Mouse (Mus musculus) right cerebral cortex, postnatal 4 days (tissue): ENCODE measurements around the gene Skiv2l.
"Not testable (repeated sequence)": the region's sequence is repeated elsewhere in the genome, so short reads cannot be mapped to it uniquely, and the experiment has no call there.

ENCODE experiments used
- DNase-seq: peaks from one replicate; pipeline ENCODE4 v3.0.0-alpha.2; 2022

Skiv2l gene

DNA sequence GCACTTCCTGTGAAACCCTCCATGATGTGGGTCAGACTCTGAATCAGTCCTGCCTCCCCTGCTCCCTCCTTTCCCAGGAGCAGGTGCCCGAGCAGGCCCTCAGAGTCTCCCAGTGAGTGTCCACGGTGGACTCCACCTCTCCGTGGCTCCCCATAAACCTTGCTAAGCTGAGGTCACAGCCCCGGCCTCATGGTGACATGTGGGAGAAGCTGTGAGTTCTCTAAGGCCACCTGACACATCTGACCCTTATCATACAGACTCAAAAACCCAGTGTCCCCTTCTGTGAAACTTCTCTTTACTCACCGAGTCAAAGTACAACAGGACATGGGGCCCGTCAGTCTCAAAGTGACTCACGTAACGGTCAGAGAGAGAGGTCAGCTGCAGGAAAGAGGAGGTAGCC lies 39.2 kb downstream of the Skiv2l start:
- not testable (repeated sequence) for DNase-seq

DNA sequence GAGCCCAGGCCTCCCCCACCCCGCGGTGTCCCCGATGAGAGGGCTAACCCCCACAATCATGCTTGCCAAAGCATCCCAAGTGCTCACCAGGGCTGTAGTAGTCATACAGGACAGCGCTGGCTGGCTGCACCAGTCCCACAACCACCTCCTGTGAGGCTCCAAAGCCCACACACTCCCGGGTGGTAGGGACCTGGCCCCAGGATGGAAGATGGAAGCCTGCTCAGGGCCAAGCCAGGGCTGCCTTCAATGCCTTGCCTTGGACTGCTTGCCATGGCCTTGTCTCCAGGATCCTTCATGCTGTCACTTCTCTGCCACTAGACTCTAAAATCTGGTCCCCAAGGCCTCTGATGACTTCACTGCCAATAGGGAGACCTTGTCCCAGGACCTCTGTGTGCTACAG lies 39.6 kb downstream of the Skiv2l start:
- DNase-seq, result not testable (repeated sequence)

DNA sequence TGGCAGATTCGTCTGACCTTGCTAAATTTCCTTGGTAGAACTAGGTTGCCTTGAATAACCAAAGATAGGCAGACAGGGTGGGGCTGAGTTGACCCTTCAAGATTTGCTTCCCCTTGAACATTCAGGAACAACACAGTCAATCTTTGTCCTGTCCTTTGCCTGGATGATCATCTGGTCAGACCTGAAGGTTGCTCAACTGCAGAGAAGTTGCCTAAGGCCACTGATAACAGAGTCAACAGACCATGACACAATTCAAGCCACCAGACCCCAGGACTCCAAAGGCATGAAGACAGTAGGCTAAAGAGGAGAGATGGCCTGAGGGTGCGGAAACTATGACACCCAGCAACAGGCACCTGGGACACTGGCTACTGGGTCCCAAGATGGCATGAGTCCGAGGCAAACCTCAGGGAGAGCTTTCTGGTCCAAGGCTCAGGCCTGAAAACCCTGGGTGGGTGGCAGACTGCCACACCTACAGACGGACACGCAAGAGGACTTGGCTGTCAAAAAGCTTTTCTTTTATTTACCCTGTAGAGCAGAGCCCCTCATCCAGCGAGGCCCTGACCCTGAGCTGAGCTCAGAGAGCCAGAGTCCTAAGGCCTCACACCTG lies 41.3 kb downstream of the Skiv2l start:
- DNase-seq, result no peak

DNA sequence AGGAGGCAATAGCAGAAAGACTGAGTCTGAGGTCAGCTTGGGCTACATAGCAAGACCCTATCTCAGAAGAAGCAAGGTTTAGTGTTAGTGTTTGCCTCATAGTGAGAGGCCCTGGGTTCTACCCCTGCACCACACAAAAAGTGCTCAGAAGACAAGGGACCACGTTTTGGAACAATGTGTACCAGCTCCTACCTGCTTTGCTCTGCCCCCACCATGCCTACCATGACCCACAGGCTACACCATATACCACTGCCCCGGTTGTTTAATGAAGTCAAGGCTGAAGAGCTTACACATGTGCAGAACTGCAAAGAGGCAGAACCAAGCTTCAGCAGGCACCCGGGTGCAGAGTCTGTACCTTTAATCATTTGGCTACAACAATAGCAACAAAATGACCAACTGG lies 42.8 kb downstream of the Skiv2l start:
- DNase-seq, result no peak

DNA sequence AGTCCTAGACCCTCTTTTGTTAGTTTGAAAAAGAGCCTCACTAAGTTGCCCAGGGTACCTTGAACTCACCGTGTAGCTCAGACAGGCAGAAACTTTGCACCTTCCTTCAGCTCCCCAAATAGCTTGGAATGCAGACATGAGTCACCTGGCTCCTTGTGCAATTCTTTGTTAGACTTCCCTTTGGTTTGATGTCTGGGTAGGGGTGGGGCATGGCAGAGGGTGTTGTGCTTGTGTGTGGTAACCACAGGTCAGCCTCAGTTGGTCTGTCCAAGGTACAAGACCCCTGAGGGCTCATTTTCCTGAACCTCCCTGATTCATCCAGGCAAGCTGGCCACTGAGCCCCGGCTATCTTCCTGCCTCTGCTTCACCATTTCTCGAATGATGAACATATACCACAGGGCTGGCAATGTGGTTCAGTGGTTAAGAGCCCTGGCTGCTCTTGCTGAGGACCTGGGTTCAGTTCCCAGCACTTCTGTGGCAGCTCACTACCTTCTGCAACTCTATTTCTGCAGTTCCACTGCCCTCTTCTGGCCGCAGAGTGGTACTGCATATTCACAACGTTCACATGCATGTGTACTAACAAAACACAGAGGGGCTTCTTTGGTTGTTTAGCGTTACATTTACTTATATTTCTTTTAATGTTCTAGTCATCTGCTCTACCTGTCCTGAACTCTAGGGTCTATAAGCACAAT lies 45.0 kb downstream of the Skiv2l start:
- no peak for DNase-seq

DNA sequence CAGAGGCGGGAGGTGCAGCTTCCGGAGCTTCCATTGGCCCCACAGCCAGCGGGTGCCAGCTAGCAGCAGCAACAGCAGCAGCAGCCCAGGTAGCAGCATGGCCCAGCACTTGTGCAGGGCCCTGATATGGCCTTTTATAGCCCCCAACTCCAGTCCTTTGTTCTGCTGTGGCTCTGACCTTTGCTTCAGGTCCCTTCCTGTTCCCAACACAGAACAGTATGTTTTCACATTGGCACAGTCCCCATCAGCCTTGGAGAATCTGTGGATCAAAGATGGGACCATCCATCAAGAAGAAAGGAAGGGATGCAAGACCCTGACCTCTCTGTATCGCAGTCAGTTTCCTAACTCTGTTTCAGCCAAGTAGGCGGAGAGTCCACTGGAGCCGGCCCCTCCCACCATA lies 45.7 kb downstream of the Skiv2l start, which contains the start of gene Cyp21a1:
Gene Cyp21a1, minus strand, starts transcription at position 261 of the 400 bp plus-strand sequence.
- DNase-seq, result not testable (repeated sequence)

DNA sequence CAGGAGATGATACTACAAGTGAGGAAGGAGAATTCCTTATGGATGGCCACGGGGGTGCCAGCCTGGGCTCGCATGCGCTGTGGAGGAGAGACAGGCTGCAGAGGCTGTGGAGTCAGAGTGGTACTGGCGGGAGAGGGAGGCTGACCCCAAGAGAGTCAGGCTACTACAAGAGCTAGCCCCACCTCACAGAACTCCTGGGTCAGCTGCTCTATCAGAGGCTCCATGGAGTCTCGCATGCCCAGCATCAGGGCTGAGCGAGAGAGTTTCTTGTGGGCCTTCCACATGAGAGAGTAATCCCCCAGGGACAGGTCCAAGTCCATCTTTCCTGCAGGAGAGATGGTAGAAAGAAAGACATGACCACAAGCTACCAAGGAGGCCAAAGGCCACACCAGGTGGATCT lies 46.6 kb downstream of the Skiv2l start:
- DNase-seq, result not testable (repeated sequence)

DNA sequence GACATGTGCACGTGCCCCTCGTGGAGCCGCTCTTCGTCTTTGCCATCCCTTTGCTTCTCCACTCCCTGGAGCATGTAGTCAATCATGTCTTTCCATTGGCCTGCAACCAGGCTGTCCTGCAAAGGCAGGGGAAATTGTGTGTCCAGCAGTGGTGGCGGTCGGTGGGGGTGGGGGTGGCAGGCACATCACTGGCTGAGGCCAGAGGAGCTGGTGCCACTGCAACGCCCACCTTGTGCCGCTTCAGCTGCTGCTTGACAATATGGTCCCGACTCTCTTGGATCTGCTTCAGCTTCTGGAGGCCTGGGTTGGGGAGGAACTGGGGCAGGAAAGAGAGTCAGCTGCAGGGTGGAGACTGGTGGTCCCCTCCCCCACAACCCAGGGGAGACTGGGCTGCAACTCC lies 47.3 kb downstream of the Skiv2l start:
- DNase-seq, result not testable (repeated sequence)

DNA sequence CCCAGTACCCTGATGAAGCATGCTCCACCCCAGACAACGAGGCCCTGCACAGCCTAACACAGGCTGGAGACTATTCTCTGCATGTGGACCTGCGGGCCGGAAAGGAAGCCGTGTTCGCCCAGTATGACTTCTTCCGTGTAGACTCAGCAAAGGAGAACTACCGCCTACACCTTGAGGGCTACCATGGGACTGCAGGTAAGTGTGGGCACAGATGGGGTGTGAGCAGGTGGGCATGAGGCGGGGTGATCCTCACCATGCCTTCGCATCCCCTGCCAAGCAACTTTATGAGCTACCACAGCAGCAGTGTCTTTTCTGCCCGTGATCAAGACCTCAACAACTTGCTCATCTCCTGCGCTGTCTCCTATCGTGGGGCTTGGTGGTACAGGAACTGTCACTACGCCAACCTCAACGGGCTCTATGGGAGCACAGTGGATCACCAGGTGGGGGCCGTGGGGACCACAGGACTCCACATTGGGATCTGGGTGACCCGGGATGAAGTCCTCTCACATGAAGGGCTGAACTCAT lies 49.2 kb downstream of the Skiv2l start:
- not testable (repeated sequence) for DNase-seq

DNA sequence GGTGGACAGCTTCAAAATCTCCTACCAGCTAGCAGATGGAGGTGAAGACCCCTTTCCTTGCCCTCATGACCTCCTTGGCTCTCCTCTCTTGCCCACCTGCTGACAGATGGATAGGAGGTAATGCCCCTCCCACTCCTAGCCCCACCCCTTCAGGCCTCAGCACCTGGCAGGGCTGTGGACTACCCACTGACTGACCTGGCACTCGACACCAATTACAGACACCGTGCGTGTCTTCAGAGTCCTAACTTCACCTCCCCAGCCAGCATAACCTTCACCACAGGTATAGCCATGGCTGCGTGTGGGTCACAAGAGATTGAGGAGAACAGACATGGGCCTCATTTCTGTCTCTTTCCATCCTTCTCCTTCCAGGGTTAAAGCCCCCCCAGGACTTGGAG lies 50.5 kb downstream of the Skiv2l start:
- DNase-seq, result no peak

DNA sequence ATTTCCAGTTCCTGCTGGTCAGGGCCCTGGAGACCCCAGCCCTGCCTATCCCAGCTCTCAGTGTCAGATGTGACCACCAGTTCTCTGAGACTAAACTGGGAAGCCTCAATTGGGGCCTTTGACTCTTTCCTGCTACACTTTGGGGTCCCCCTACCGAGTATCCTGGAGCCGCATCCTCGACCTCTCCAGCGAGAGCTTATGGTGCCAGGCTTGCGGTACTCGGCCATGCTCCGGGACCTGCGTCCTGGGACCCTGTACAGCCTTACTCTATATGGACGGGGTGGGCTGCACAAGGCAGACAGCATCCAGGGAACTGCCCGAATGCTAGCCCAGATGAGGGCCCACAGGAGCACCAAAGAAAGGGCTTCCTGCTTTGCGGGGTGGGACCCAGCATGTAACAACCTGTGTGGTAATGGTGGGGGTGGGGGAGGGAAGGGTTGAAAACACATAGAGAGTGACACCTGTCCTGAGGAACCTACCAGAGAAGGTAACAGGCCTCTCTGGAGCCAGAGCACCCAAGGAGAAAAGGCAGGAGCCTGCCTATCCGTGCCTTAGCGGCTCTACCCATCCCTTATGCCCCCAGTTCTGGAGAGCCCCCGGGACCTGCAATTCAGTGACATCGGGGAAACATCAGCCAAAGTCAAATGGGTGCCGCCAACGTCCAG lies 51.0 kb downstream of the Skiv2l start:
- DNase-seq, result no peak

DNA sequence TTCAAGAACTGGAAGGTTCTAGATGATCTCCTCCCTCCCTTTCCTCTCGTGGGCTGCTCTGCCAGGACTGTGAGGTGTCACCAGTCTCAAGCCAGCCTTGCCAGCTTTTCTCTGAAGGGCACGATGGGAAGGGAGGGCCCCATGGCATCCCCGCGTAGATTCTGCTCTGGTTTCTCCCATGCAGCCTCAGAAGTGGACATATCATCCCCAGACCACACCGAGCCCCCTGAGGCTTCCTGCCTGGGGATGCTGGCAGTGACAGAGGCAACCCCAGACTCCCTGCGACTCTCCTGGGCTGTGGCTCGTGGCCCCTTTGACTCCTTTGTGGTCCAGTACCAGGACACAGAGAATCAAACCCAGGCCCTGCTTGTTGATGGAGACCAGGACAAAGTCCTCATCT lies 51.9 kb downstream of the Skiv2l start:
- not testable (repeated sequence) for DNase-seq

DNA sequence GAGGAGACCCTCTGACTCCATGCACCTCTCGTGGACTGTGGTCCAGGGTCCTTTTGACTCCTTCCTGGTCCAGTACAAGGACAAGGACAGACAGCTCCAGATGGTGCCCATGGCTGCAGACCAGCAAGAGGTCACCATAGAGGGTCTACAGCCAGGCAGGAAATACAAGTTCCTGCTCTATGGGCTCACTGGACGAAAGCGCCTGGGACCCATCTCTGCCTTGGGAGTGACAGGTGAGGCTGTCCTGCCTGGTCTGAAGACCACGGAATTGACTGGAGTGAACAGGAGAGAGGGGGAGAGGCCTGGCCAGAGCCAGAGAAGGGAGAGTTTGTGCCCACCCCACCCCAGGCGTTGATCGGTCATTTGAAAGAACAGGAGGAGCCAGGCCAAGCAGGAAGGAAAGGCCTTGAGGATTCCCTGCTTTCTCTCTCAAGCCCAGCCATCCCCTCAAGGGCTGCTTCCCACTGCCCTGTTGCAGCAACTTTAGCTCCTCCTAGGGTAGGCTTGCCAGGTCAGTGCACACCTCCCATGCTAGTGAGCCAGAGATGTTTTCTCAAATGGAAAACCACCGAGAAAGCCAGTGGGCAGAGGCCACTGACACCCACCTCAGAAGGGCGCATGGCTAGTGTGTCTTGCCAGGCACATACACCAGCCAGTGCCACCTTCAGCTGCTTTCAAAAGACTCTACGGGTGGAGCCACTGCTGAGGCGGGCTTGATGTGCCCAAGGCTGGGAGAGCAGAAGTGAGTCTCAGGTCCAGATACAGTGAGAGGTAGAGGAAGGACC lies 52.6 kb downstream of the Skiv2l start:
- DNase-seq, result not testable (repeated sequence)

DNA sequence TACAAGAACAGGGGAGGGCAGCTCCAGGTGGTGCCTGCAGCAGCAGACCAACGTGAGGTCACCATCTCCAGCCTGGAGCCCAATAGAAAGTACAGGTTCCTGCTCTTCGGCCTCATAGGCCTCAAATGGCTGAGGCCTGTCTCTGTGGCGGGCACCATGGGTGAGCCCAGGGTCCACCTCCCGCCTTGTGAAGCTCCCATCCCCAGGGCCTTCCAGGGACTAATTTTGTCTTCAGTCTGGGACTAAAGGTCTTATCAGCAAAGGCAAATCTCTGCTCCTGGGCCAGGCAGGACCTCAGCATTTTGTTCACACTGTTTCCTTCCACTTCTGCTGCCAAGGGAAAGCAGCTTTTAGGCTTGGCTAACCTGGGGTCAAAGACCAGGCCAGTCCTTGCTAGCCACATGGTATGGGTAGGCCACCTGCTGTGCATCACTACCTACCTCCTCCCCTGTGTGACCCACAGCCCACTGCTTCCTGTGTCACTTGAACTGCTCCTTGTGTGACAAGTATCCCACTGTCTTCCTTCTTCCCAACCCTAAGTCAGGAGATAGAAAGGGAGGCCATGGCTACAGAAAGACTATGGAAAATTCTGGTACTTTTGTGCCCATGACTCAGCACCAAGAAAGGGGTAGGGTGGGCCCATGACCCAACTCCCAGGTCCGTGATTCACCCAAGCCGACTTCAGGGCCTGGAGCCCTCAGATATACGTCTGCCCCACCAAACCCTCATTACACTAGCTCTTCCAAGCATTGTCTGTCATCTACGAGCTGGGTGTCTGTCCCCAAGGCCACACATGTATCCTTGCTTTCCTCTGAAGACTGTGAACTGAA lies 53.5 kb downstream of the Skiv2l start:
- no peak for DNase-seq

DNA sequence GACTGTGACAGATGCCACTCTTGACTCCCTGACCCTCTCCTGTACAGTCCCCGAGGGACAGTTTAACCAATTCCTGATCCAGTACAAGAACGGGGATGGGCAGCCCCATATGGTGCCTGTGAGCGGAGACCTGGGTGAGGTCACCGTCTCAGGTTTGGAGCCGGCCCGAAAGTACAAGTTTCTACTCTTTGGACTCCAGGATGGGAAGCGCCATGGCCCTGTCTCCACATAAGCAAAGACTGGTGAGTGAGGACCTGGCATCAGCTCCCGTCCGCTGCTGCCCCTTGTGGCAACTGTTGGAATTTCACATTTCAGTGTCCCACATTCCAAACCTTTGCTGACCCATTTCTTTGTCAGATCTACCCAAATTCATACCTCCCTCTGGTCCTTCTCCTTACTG lies 54.4 kb downstream of the Skiv2l start:
- peak; percentile 66 for DNase-seq

DNA sequence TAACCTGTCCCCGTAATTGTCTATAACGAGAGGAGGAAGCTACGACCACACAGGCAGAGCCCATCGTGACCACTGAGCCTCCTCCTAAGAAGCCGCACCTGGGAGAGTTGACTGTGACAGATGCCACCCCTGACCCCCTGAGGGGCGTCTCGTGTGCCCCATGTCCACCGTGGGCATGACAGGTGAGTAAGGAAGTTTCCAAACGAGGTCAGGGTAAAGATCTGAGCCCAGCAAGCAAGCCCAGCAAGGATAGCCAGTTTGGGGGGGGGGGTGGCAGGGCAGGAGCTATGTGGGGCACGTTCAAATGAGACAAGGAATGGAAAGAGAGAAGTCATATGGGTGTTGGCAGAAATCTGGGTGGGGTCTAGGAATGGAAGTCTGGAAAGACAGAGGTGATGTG lies 55.0 kb downstream of the Skiv2l start:
- DNase-seq, result no peak
